Mouse (Mus musculus) intestine, embryonic 16.5 days (tissue): ENCODE results near the gene Gm42674. TPM values are rescaled to one million over a fixed set of nuclear protein-coding genes. Genes with fewer than 3 reads are reported as not detected.

Experiments
- ATAC-seq: fragments of 200-750 bp; cut with Nextera tagmentation; 2 replicates; pipeline ENCODE4 v1.8.0; 2017; ENCODE audit warnings: moderate TSS enrichment, moderate library complexity
- H3K27ac ChIP-seq: fragments of 300-500 bp; sonication (generic); 2 replicates; pipeline ENCODE4 v1.5.1; 2014; ENCODE audit warnings: mild to moderate bottlenecking, low read length
- H3K27me3 ChIP-seq: fragments of 300-500 bp; sonication (generic); replicated peaks from 2 replicates; pipeline ENCODE4 v1.6.1; 2014; ENCODE audit warnings: low read length, control low read depth, mixed read lengths; ENCODE audit not compliant: control insufficient read depth, insufficient read depth
- H3K36me3 ChIP-seq: fragments of 300-500 bp; sonication (generic); 2 replicates; pipeline ENCODE4 v1.6.1; 2014; ENCODE audit warnings: low read length, control low read depth; ENCODE audit not compliant: control insufficient read depth, insufficient read depth
- H3K4me1 ChIP-seq: fragments of 300-500 bp; sonication (generic); 2 replicates; pipeline ENCODE4 v1.6.1; 2014; ENCODE audit warnings: low read length, control low read depth, mixed read lengths; ENCODE audit not compliant: control insufficient read depth, insufficient read depth
- H3K4me2 ChIP-seq: fragments of 300-500 bp; sonication (generic); 2 replicates; pipeline ENCODE4 v1.6.1; 2014; ENCODE audit warnings: low read depth, low read length, control low read depth
- H3K4me3 ChIP-seq: fragments of 300-500 bp; sonication (generic); 2 replicates; pipeline ENCODE4 v1.5.1; 2014; ENCODE audit warnings: mild to moderate bottlenecking, low read length
- H3K9ac ChIP-seq: fragments of 300-500 bp; sonication (generic); 2 replicates; pipeline ENCODE4 v1.6.1; 2014; ENCODE audit warnings: low read depth, low read length
- H3K9me3 ChIP-seq: fragments of 300-500 bp; sonication (generic); 2 replicates; pipeline ENCODE4 v1.6.1; 2016; ENCODE audit warnings: low read length, control low read depth; ENCODE audit not compliant: control insufficient read depth
- WGBS: fragments of 180-500 bp; shearing (Covaris S2); extraction: QIAGEN DNeasy Blood & Tissue Kit; methylation state at CpG from one replicate; pipeline ENCODE4 v1.1.7; 2014; 5-methylcytosine and 5-hydroxymethylcytosine counted together
- polyA plus RNA-seq: library from polyadenylated mRNA; unstranded; fragments of >200 nt; fragmentation: Nextera tagmentation; extraction: Ambion mirVana; gene quantifications from 2 replicates; pipeline ENCODE4 v1.2.1, GENCODE M21; 2015

The Gm42674 gene
- polyA plus RNA-seq, 1 experiment from 2014 or later: not detected

GRCm38 (mm10) chr3:90613461-90614147, 11.9 kb downstream of the Gm42674 start:
- peak overlapping the region; percentile 82 for H3K27ac ChIP-seq
- H3K27me3 ChIP-seq: no peaks in the 10 kb centered on the region
- no peaks in the 10 kb centered on the region for H3K9me3 ChIP-seq
- peak; percentile 5; the same call in 1 of the 2 replicates for ATAC-seq
- no peaks in the 10 kb centered on the region for H3K36me3 ChIP-seq
- H3K9ac ChIP-seq: peak overlapping the region; percentile 67
- H3K4me2 ChIP-seq: peak overlapping the region; percentile 86
- 69% methylated on average over 7 of the region's 7 CpGs for WGBS
- H3K4me1 ChIP-seq: peaks cover 23% of the 10 kb centered on the region
- peak overlapping the region; percentile 51 for H3K4me3 ChIP-seq

- no peak for ATAC-seq
- no peaks in the 10 kb centered on the region for H3K27me3 ChIP-seq
- H3K36me3 ChIP-seq: no peaks in the 10 kb centered on the region
- H3K4me3 ChIP-seq: peak overlapping the region; percentile 51
- H3K4me1 ChIP-seq: peaks cover 20% of the 10 kb centered on the region
- H3K4me2 ChIP-seq: peak overlapping the region; percentile 86
- peak overlapping the region; percentile 82 for H3K27ac ChIP-seq
- 76% methylated on average over 6 of the region's 6 CpGs for WGBS
- H3K9ac ChIP-seq: no peak overlapping the region; the same call in 1 of the 2 replicates
- no peaks in the 10 kb centered on the region for H3K9me3 ChIP-seq
These were observed 12.4 kb downstream of the Gm42674 start for GRCm38 (mm10) chr3:90614148-90614530.

- Histone ChIP-seq H3K9me3 (no peaks in the 10 kb centered on the region), H3K27ac (peak overlapping the region; percentile 82), H3K27me3 (no peaks in the 10 kb centered on the region), H3K4me2 (peak overlapping the region; percentile 86), H3K9ac (peak overlapping the region; percentile 0), H3K36me3 (no peaks in the 10 kb centered on the region), H3K4me1 (peaks cover 19% of the 10 kb centered on the region), H3K4me3 (peak overlapping the region; percentile 51)
- peak; percentile 84 for ATAC-seq
- WGBS: 48% methylated on average over 11 of the region's 11 CpGs
These were observed 13.0 kb downstream of the Gm42674 start for GRCm38 (mm10) chr3:90614611-90615251.

GRCm38 (mm10) chr3:90615415-90615814, 13.7 kb downstream of the Gm42674 start:
- peak overlapping the region; percentile 31 for H3K4me3 ChIP-seq
- H3K27ac ChIP-seq: peak overlapping the region; percentile 82
- WGBS: 5% methylated on average over 7 of the region's 7 CpGs
- H3K4me2 ChIP-seq: peak overlapping the region; percentile 86; the same call in 1 of the 2 replicates
- no peaks in the 10 kb centered on the region for H3K27me3 ChIP-seq
- H3K4me1 ChIP-seq: peaks cover 17% of the 10 kb centered on the region
- no peaks in the 10 kb centered on the region for H3K36me3 ChIP-seq
- H3K9me3 ChIP-seq: no peaks in the 10 kb centered on the region
- H3K9ac ChIP-seq: peak overlapping the region; percentile 0; the same call in 1 of the 2 replicates
- peak; percentile 70 for ATAC-seq

DNA sequence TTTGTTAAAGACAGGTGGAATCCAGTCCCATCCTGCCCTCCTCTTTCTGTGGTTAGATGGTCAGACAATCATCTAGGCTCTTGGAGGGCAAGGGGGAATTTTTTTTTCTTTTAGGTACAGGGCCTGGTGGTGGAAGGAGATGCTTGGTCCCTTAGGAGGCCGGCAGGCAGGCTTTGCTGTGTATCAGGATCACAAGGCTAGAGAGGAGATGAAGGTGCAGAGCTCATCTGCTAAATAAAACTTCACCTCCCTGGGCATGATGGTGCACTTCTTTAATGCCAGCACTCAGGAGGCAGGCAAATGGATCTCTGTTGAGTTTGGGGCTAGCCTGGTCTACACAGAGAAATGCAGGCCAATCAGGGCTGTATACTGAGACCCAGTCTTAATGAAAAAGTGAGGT, 14.2 kb downstream of the Gm42674 start:
- Histone ChIP-seq H3K9me3 (no peaks in the 10 kb centered on the region), H3K27me3 (no peaks in the 10 kb centered on the region), H3K4me2 (no peak overlapping the region), H3K4me1 (peaks cover 17% of the 10 kb centered on the region), H3K9ac (no peak overlapping the region), H3K36me3 (no peaks in the 10 kb centered on the region), H3K4me3 (peak overlapping the region; percentile 31; the same call in 1 of the 2 replicates), H3K27ac (no peak overlapping the region)
- 84% methylated on average over 1 of the region's 1 CpGs for WGBS
- no peak for ATAC-seq

GRCm38 (mm10) chr3:90617586-90617985, 15.9 kb downstream of the Gm42674 start:
- Histone ChIP-seq H3K4me3 (no peak overlapping the region), H3K9me3 (no peaks in the 10 kb centered on the region), H3K27ac (no peak overlapping the region), H3K9ac (no peak overlapping the region), H3K36me3 (no peaks in the 10 kb centered on the region), H3K4me1 (peaks cover 24% of the 10 kb centered on the region), H3K27me3 (no peaks in the 10 kb centered on the region), H3K4me2 (no peak overlapping the region)
- ATAC-seq: no peak
- 6% methylated on average over 1 of the region's 1 CpGs for WGBS

GRCm38 (mm10) chr3:90621552-90621951, 19.8 kb downstream of the Gm42674 start:
- Histone ChIP-seq H3K27me3 (no peaks in the 10 kb centered on the region), H3K9ac (no peak overlapping the region), H3K36me3 (no peaks in the 10 kb centered on the region), H3K4me1 (peaks cover 27% of the 10 kb centered on the region), H3K4me3 (no peak overlapping the region), H3K9me3 (no peaks in the 10 kb centered on the region), H3K4me2 (no peak overlapping the region), H3K27ac (no peak overlapping the region)
- no peak for ATAC-seq
- 52% methylated on average over 7 of the region's 7 CpGs for WGBS

DNA sequence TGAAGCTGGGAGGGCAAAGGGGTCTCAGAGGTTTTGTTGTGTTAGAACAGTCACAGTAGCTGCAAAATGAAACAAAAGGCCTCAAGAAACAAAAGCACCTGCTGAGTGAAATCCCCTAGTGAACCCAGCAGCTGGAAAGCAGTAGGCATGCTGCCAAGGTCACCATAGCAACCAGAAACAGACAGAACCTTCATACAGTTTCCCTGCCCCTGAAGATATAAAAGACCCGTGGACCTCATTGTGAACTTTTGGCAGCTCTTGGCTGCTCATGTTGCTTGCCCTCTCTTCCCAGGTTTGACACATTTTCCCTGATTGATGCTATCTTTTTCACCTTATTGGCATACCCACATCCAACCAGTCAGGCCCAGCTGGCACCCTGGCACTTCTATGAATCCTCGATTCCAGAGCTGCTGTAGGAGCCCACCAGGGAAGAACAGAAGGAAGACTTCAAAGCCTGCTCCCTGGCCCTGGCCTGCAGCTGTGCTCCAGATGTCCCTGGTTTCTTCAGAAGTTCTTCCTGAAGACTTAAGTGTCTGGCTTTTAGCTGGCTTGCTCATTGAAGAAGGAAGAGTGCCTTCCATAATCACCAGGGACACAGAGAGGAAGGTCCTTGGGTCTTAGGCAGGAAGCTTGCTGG, 21.8 kb downstream of the Gm42674 start:
- H3K27me3 ChIP-seq: no peaks in the 10 kb centered on the region
- WGBS: 21% methylated on average over 2 of the region's 2 CpGs
- H3K9ac ChIP-seq: no peak overlapping the region
- H3K27ac ChIP-seq: peak overlapping the region; percentile 47; the same call in 1 of the 2 replicates
- H3K36me3 ChIP-seq: no peaks in the 10 kb centered on the region
- peaks cover 27% of the 10 kb centered on the region for H3K4me1 ChIP-seq
- no peaks in the 10 kb centered on the region for H3K9me3 ChIP-seq
- H3K4me2 ChIP-seq: no peak overlapping the region
- H3K4me3 ChIP-seq: no peak overlapping the region
- no peak for ATAC-seq

DNA sequence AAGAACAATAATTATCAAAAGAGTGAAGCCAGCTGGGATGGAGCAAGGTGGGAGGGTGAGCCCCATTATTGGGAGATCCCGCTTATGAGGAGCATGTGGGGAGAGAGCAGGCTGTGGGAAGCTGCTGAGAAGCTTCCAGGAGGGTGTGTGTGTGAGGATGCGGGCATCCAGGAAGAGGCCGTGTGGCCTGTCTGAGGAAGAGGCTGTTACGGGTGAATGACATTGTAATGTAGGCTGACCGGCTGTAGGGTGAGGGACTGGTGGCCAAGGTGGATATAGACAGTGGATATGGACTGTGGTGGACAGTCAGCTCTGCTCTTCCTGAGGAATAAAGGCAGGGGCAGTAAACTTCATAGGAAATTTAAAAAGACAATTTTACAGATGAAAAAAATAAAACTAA, 23.8 kb downstream of the Gm42674 start:
- WGBS: 77% methylated on average over 5 of the region's 5 CpGs
- Histone ChIP-seq H3K4me2 (no peak overlapping the region), H3K27ac (peak overlapping the region; percentile 97), H3K9ac (no peak overlapping the region), H3K27me3 (no peaks in the 10 kb centered on the region), H3K36me3 (no peaks in the 10 kb centered on the region), H3K9me3 (no peaks in the 10 kb centered on the region), H3K4me1 (peaks cover 27% of the 10 kb centered on the region), H3K4me3 (no peak overlapping the region)
- ATAC-seq: no peak
